Mouse (Mus musculus) spleen, postnatal 0 days (tissue): ENCODE results near the gene Ces2c. TPM values are rescaled to one million over a fixed set of nuclear protein-coding genes. Genes with fewer than 3 reads are reported as not detected.

Experiments
- polyA plus RNA-seq: library from polyadenylated mRNA; unstranded; fragments of >200 nt; fragmentation: Nextera tagmentation; extraction: Ambion mirVana; gene quantifications from 2 replicates; pipeline ENCODE4 v1.2.1, GENCODE M21; 2015

Gene Ces2c
- polyA plus RNA-seq: not detected in 2 replicates

DNA sequence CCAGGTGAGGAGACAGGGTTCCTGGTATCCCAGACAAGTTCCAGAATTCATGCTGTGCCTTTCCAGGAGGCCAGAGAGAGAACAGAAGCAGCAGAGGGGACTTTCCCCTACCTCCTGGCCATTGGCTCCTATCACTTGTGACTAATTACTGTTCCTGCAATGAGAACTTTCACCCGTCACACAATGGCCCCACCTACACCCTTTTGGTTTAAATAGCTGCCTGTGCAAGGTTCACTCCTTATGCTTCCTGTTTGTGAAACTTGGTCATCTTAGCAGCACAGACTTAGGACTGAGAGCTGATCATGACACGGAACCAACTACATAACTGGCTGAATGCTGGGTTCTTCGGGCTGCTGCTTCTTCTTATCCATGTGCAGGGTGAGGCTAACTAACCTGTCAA is at the start of gene Ces2c:
Gene Ces2c (plus strand): TSS at position 238 of the 400 bp plus-strand sequence.

DNA sequence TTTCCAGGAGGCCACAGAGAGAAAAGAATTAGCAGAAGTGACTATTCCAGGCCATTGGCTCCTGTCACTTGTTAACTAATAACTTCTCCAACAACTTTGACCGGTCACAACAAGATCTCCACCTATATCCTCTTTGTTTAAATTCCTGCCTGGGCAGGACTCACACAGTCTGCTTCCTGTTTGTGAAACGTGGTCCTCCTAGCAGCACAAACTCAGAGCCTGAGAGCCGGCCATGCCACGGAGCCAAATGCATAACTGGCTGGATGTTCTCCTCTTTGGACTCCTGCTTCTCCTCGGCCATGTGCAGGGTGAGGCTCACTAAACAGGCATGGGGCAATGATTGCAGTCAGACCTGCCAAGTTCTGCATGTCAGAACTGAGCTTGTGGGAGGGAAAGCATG is 15.4 kb upstream of the Ces2c start, which contains the start of gene Ces2b:
Gene Ces2b (plus strand): TSS at position 133 of the 400 bp plus-strand sequence.

Other genes with a start within 250 kb of the Ces2c start
- gene Cdh16, start 222.7 kb upstream of the Ces2c start, polyA plus RNA-seq: not detected in 2 replicates
- gene Rrad, start 215.7 kb upstream of the Ces2c start, polyA plus RNA-seq: 1.4 and 1.9 TPM in 2 replicates
- 40.6 TPM in 2 replicates for gene Ciao2b, start 205.1 kb upstream of the Ces2c start, polyA plus RNA-seq
- gene Ces2a, start 113.1 kb upstream of the Ces2c start, polyA plus RNA-seq: 0.15 TPM in 1 of 2 replicates, not detected in the other
- not detected in 2 replicates for gene Ces2b, start 15.5 kb upstream of the Ces2c start, polyA plus RNA-seq
- gene Ces2e, start 79.2 kb downstream of the Ces2c start, polyA plus RNA-seq: 0.15 and 0.20 TPM in 2 replicates
- not detected in 2 replicates for gene Ces2f, start 100.3 kb downstream of the Ces2c start, polyA plus RNA-seq
- 37.7 and 39.0 TPM in 2 replicates for gene Ces2g, start 114.7 kb downstream of the Ces2c start, polyA plus RNA-seq
- not detected in 2 replicates for gene Ces2h, start 153.8 kb downstream of the Ces2c start, polyA plus RNA-seq
- 0.17 TPM in 1 of 2 replicates, not detected in the other for gene Ces3a, start 201.5 kb downstream of the Ces2c start, polyA plus RNA-seq
- gene Ces3b, start 236.7 kb downstream of the Ces2c start, polyA plus RNA-seq: not detected in 2 replicates